Mouse (Mus musculus): ENCODE data around the gene Olfr67.

GRCm38 (mm10) chr7:103809801-103810155, 18.2 kb upstream of the Olfr67 start:
- TF ChIP-seq POLR2A (IDR thresholded peaks at IDR 0.05; ENCODE audit: insufficient read depth, low read length) (no peak), CTCF (IDR thresholded peaks at IDR 0.05; ENCODE audit: low read depth, low read length) (no peak)
